Mouse (Mus musculus) stomach, postnatal 0 days (tissue): ENCODE measurements around the gene Ninl. TPM values are rescaled to one million over a fixed set of nuclear protein-coding genes. Genes with fewer than 3 reads are reported as not detected.
"Not testable (repeated sequence)": the region's sequence is repeated elsewhere in the genome, so short reads cannot be mapped to it uniquely, and the experiment has no call there.

Source experiments
- ATAC-seq: fragments of 200-750 bp; cut with Nextera tagmentation; 2 replicates; pipeline ENCODE4 v1.8.0; 2017; ENCODE audit not compliant: low FRiP score, low TSS enrichment
- DNase-seq: peaks from one replicate; pipeline ENCODE4 v3.0.0-alpha.2; 2016; ENCODE audit warnings: low spot score
- H3K27ac ChIP-seq: fragments of 300-500 bp; sonication (generic); replicated peaks from 2 replicates; pipeline ENCODE4 v1.5.1; 2014; ENCODE audit warnings: mild to moderate bottlenecking, control low read depth
- H3K27me3 ChIP-seq: fragments of 300-500 bp; sonication (generic); 2 replicates; pipeline ENCODE4 v1.6.1; 2014; ENCODE audit warnings: low read length; ENCODE audit not compliant: control insufficient read depth, insufficient read depth
- H3K36me3 ChIP-seq: fragments of 300-500 bp; sonication (generic); 2 replicates; pipeline ENCODE4 v1.6.1; 2014; ENCODE audit warnings: low read length, mixed read lengths; ENCODE audit not compliant: control insufficient read depth, insufficient read depth
- H3K4me1 ChIP-seq: fragments of 300-500 bp; sonication (generic); replicated peaks from 2 replicates; pipeline ENCODE4 v1.6.1; 2014; ENCODE audit warnings: antibody characterized with exemption; ENCODE audit not compliant: control insufficient read depth, insufficient read depth
- H3K4me2 ChIP-seq: fragments of 300-500 bp; sonication (generic); replicated peaks from 2 replicates; pipeline ENCODE4 v1.6.1; 2014; ENCODE audit warnings: low read depth, mild to moderate bottlenecking, control low read depth, moderate library complexity
- H3K4me3 ChIP-seq: fragments of 300-500 bp; sonication (generic); 2 replicates; pipeline ENCODE4 v1.5.1; 2014; ENCODE audit warnings: low read depth, low read length, control low read depth
- H3K9ac ChIP-seq: fragments of 300-500 bp; sonication (generic); 2 replicates; pipeline ENCODE4 v1.6.1; 2014; ENCODE audit warnings: mild to moderate bottlenecking, low read length, control low read depth, mixed read lengths
- H3K9me3 ChIP-seq: fragments of 300-500 bp; sonication (generic); 2 replicates; pipeline ENCODE4 v1.6.1; 2016; ENCODE audit warnings: low read length; ENCODE audit not compliant: control insufficient read depth
- CTCF ChIP-seq: IDR thresholded peaks from 2 replicates; pipeline ENCODE4 v1.5.1; 2016; ENCODE audit warnings: antibody characterized with exemption, low read depth, mild to moderate bottlenecking, moderate library complexity
- EP300 ChIP-seq: optimal IDR thresholded peaks from 2 replicates; pipeline ENCODE3; 2016; ENCODE audit warnings: antibody characterized with exemption
- WGBS: fragments of 180-500 bp; shearing (Covaris S2); extraction: QIAGEN DNeasy Blood & Tissue Kit; methylation state at CpG from one replicate; pipeline ENCODE4 v1.1.7; 2014; 5-methylcytosine and 5-hydroxymethylcytosine counted together
- polyA plus RNA-seq: library from polyadenylated mRNA; unstranded; fragments of >200 nt; fragmentation: Nextera tagmentation; extraction: Ambion mirVana; gene quantifications from 2 replicates; pipeline ENCODE4 v1.2.1, GENCODE M21; 2015

Gene Ninl
- polyA plus RNA-seq, 1 experiment from 2014 or later, result 2.3 TPM

- peaks cover 2% of the 10 kb centered on the region; the same call in 1 of the 2 replicates for H3K36me3 ChIP-seq
- H3K9me3 ChIP-seq, result no peaks in the 10 kb centered on the region
- ATAC-seq (no peak), DNase-seq (no peak)
- no peaks in the 10 kb centered on the region for H3K27me3 ChIP-seq
- TF ChIP-seq EP300, result no peak
- TF ChIP-seq CTCF, result no peak
- no peaks in the 10 kb centered on the region for H3K4me1 ChIP-seq
- WGBS, result 81% methylated on average over 1 of the region's 1 CpGs
- no peak overlapping the region for H3K27ac ChIP-seq
- no peak overlapping the region for H3K4me3 ChIP-seq
- no peak overlapping the region for H3K9ac ChIP-seq
- H3K4me2 ChIP-seq, result no peak overlapping the region
Observed at GRCm38 (mm10) chr2:150955859-150956258, 83.3 kb downstream of the Ninl start.

GRCm38 (mm10) chr2:150951201-150951600 lies 88.0 kb downstream of the Ninl start:
- H3K9ac ChIP-seq, result no peak overlapping the region
- H3K36me3 ChIP-seq, result peaks cover 3% of the 10 kb centered on the region; the same call in 1 of the 2 replicates
- no peaks in the 10 kb centered on the region for H3K4me1 ChIP-seq
- no peak overlapping the region for H3K27ac ChIP-seq
- H3K4me3 ChIP-seq, result no peak overlapping the region
- H3K27me3 ChIP-seq, result no peaks in the 10 kb centered on the region
- H3K4me2 ChIP-seq, result no peak overlapping the region
- no peak for TF ChIP-seq EP300
- no peak for TF ChIP-seq CTCF
- DNase-seq (no peak), ATAC-seq (no peak)
- WGBS, result 86% methylated on average over 2 of the region's 2 CpGs
- no peaks in the 10 kb centered on the region for H3K9me3 ChIP-seq

GRCm38 (mm10) chr2:150950056-150950455 lies 89.1 kb downstream of the Ninl start:
- Histone ChIP-seq H3K4me3 (no peak overlapping the region), H3K9me3 (no peaks in the 10 kb centered on the region), H3K36me3 (peaks cover 3% of the 10 kb centered on the region; the same call in 1 of the 2 replicates), H3K27ac (no peak overlapping the region), H3K4me2 (no peak overlapping the region), H3K27me3 (no peaks in the 10 kb centered on the region), H3K4me1 (no peaks in the 10 kb centered on the region), H3K9ac (no peak overlapping the region)
- no peak for DNase-seq
- no peak for ATAC-seq
- TF ChIP-seq CTCF (no peak), EP300 (no peak)
- WGBS, result 87% methylated on average over 6 of the region's 6 CpGs

GRCm38 (mm10) chr2:150949652-150950051 lies 89.5 kb downstream of the Ninl start:
- DNase-seq, result no peak
- Histone ChIP-seq H3K9me3 (no peaks in the 10 kb centered on the region), H3K4me3 (no peak overlapping the region), H3K36me3 (peaks cover 3% of the 10 kb centered on the region; the same call in 1 of the 2 replicates), H3K9ac (no peak overlapping the region), H3K27me3 (no peaks in the 10 kb centered on the region), H3K4me2 (no peak overlapping the region), H3K4me1 (no peaks in the 10 kb centered on the region), H3K27ac (no peak overlapping the region)
- ATAC-seq, result no peak
- 90% methylated on average over 3 of the region's 3 CpGs for WGBS
- TF ChIP-seq CTCF, result no peak
- no peak for TF ChIP-seq EP300

GRCm38 (mm10) chr2:150948786-150949185 lies 90.4 kb downstream of the Ninl start:
- Histone ChIP-seq H3K27me3 (no peaks in the 10 kb centered on the region), H3K9me3 (no peaks in the 10 kb centered on the region), H3K9ac (no peak overlapping the region), H3K27ac (no peak overlapping the region), H3K36me3 (peaks cover 3% of the 10 kb centered on the region; the same call in 1 of the 2 replicates), H3K4me1 (no peaks in the 10 kb centered on the region), H3K4me2 (no peak overlapping the region), H3K4me3 (no peak overlapping the region)
- no peak for DNase-seq
- ATAC-seq, result no peak
- TF ChIP-seq CTCF, result no peak
- TF ChIP-seq EP300, result no peak
- 67% methylated on average over 5 of the region's 5 CpGs for WGBS

- not testable (repeated sequence) for ATAC-seq, H3K27me3 ChIP-seq, DNase-seq, H3K9ac ChIP-seq, H3K36me3 ChIP-seq, H3K4me1 ChIP-seq, H3K4me2 ChIP-seq, H3K4me3 ChIP-seq, H3K27ac ChIP-seq, H3K9me3 ChIP-seq
- WGBS, result 83% methylated on average over 12 of the region's 12 CpGs
Observed at GRCm38 (mm10) chr2:150947880-150948611, 91.1 kb downstream of the Ninl start.

GRCm38 (mm10) chr2:150947341-150947740 lies 91.8 kb downstream of the Ninl start:
- not testable (repeated sequence) for DNase-seq, H3K4me2 ChIP-seq, ATAC-seq, H3K27ac ChIP-seq, H3K4me3 ChIP-seq, H3K9me3 ChIP-seq, H3K36me3 ChIP-seq, H3K9ac ChIP-seq, H3K4me1 ChIP-seq, H3K27me3 ChIP-seq
- WGBS, result 86% methylated on average over 5 of the region's 5 CpGs
